Mouse (Mus musculus): ENCODE results near the gene Acp1.

Acp1 gene

GRCm38 (mm10) chr12:30864347-30864746, 47.0 kb downstream of the Acp1 start:
- CTCF ChIA-PET, result no interaction called here

GRCm38 (mm10) chr12:30856172-30856571, 55.2 kb downstream of the Acp1 start:
- CTCF ChIA-PET, result no interaction called here

GRCm38 (mm10) chr12:30855442-30856159, 55.8 kb downstream of the Acp1 start:
- CTCF ChIA-PET, result no interaction called here

GRCm38 (mm10) chr12:30851871-30852270, 59.5 kb downstream of the Acp1 start:
- CTCF ChIA-PET, result no interaction called here

- CTCF ChIA-PET, result no interaction called here
These were observed 60.5 kb downstream of the Acp1 start for GRCm38 (mm10) chr12:30850902-30851301.

GRCm38 (mm10) chr12:30848521-30848920, 62.9 kb downstream of the Acp1 start:
- CTCF ChIA-PET, result no interaction called here
